Mouse (Mus musculus) thymus, postnatal 0 days (tissue): ENCODE data around the gene Stil. TPM values are rescaled to one million over a fixed set of nuclear protein-coding genes. Genes with fewer than 3 reads are reported as not detected.
A peak's percentile ranks its signal among the peaks of the same experiment; 100 is the strongest.
"Not testable (repeated sequence)": the region's sequence is repeated elsewhere in the genome, so short reads cannot be mapped to it uniquely, and the experiment has no call there.

ENCODE experiments used
- DNase-seq: peaks from one replicate; pipeline ENCODE4 v3.0.0-alpha.2; 2015; ENCODE audit warnings: low spot score
- polyA plus RNA-seq: library from polyadenylated mRNA; unstranded; fragments of >200 nt; fragmentation: Nextera tagmentation; extraction: Ambion mirVana; gene quantifications from 2 replicates; pipeline ENCODE4 v1.2.1, GENCODE M21; 2015

Gene Stil
- 10.2 and 10.9 TPM in 2 replicates for polyA plus RNA-seq

GRCm38 (mm10) chr4:114999773-115000428 lies at the start of gene Stil:
Gene Stil, plus strand, starts transcription at chr4:115000159.
- peak; percentile 97 for DNase-seq

- DNase-seq = no peak
Observed at GRCm38 (mm10) chr4:114953172-114953571, 46.8 kb upstream of the Stil start.

GRCm38 (mm10) chr4:114957403-114957802 lies 42.6 kb upstream of the Stil start:
- DNase-seq = no peak

GRCm38 (mm10) chr4:114958231-114958630 lies 41.7 kb upstream of the Stil start:
- no peak for DNase-seq

- DNase-seq = no peak
Observed at GRCm38 (mm10) chr4:114958786-114959185, 41.2 kb upstream of the Stil start.

- no peak for DNase-seq
Observed at GRCm38 (mm10) chr4:114959533-114959932, 40.4 kb upstream of the Stil start.

GRCm38 (mm10) chr4:114960881-114961280 lies 39.1 kb upstream of the Stil start:
- DNase-seq = not testable (repeated sequence)

GRCm38 (mm10) chr4:114970736-114971135 lies 29.2 kb upstream of the Stil start:
- no peak for DNase-seq

- DNase-seq = no peak
Observed at GRCm38 (mm10) chr4:114973229-114973740, 26.7 kb upstream of the Stil start.

- DNase-seq = no peak
Observed at GRCm38 (mm10) chr4:114982619-114983018, 17.3 kb upstream of the Stil start.

GRCm38 (mm10) chr4:114983020-114983419 lies 16.9 kb upstream of the Stil start:
- peak; percentile 46 for DNase-seq

- no peak for DNase-seq
Observed at GRCm38 (mm10) chr4:114986211-114986590, 13.8 kb upstream of the Stil start.

- DNase-seq = peak; percentile 85
Observed at GRCm38 (mm10) chr4:114986591-114987432, 13.1 kb upstream of the Stil start, which contains the start of gene Cmpk1. Gene Cmpk1, minus strand, starts transcription at chr4:114987241.

GRCm38 (mm10) chr4:114994218-114994617 lies 5.7 kb upstream of the Stil start:
- DNase-seq = no peak

- DNase-seq = peak; percentile 63
Observed at GRCm38 (mm10) chr4:114997051-114997450, 2.9 kb upstream of the Stil start.

GRCm38 (mm10) chr4:114999445-114999772 lies 550 bp upstream of the Stil start:
- no peak for DNase-seq

GRCm38 (mm10) chr4:115000429-115000795 lies 453 bp downstream of the Stil start:
- DNase-seq = peak; percentile 21

GRCm38 (mm10) chr4:115014276-115014675 lies 14.3 kb downstream of the Stil start:
- DNase-seq = no peak

- DNase-seq = no peak
Observed at GRCm38 (mm10) chr4:115019997-115020396, 20.0 kb downstream of the Stil start.

- DNase-seq = no peak
Observed at GRCm38 (mm10) chr4:115035043-115035442, 35.1 kb downstream of the Stil start.

- peak; percentile 22 for DNase-seq
Observed at GRCm38 (mm10) chr4:115038242-115038641, 38.3 kb downstream of the Stil start.

- no peak for DNase-seq
Observed at GRCm38 (mm10) chr4:115045621-115046020, 45.7 kb downstream of the Stil start.
